Mouse (Mus musculus) heart, postnatal 0 days (tissue): ENCODE measurements around the gene Stx11.

Source experiments
- CTCF ChIP-seq: IDR thresholded peaks from 2 replicates; pipeline ENCODE4 v1.5.1; 2016; ENCODE audit warnings: antibody characterized with exemption, control low read depth, low read depth
- EP300 ChIP-seq: IDR thresholded peaks from 2 replicates; pipeline ENCODE4 v1.6.1; 2016; ENCODE audit warnings: antibody characterized with exemption, low read depth

DNA sequence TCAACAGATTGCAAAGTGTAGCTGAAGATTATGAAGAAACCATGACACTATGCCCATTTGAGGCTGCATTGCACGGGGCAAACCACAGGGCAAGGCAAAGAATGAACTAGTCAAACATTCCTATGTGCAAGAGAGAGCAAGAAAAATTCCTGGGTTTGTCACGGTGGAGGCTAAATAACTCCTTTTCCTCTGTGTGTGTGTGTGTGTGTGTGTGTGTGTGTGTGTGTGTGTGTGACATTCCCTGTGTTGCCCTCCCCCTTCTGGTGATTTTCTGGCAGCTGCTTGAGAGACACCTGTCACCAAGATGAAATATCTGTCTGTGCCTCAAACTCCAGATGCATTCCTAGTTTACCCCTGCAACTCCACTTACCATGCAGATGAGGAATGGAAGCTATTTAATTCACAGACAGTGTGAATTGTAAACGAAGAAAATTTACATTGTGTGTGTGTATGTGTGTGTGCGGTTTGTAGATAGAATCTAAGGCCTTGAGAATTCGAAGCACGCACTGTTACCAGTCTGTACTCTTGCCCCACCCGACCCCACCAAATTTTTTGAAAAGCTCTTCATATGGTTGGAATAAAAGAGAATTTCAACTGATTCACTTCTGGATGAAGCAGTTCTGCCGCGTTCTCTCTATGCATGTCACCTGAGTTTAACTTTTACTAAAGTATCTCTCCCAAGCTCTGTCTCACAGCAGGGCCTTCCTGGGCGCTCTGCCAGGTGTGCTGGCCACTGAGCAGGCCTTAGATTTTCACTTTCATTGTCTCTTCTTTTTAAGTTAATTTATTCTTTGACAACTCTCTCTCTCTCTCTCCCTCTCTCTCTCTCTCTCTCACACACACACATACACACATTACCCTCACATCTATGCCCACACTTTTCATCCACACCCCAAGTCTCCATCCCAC, 32.4 kb downstream of the Stx11 start:
- no peak for TF ChIP-seq CTCF
- no peak for TF ChIP-seq EP300
